Comparison of ENCODE assay signal across 8 mouse cellular contexts in the genomic region with DNA sequence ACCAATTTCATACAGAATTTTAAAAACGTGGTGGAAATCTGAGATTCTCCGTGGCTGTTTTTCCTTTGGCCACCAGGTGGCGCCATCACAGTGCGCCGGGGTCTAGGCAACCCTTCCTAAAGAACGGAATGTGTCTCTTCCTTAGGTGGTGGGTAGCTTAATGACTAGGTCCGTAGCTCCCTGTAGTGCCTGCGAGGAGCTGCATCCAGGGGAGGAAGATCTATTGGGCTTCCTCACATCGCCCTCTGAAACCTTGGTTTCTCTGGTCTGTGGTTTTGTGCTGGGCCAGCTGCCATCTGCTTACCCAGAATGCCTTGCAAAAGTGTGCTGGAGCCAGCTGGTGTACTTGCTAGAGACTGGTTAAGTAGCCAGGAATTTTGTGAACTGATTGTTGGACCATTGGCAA.
DNase-seq lines count a peak whose midpoint lies in the region; ATAC-seq and TF ChIP-seq lines count a peak whose summit lies in the region.

No protein-coding gene starts in this region.

- H3K36me3 ChIP-seq in embryonic facial prominence, embryonic 11.5 days (replicated peaks; ENCODE audit: control insufficient read depth, insufficient read depth, low read depth, low read length): no peaks in the 10 kb centered on the region
- H3K36me3 ChIP-seq in heart, adult 2 months (ENCODE audit: control insufficient read depth, insufficient read depth, low read length): no peaks in the 10 kb centered on the region
- H3K36me3 ChIP-seq in kidney, adult 2 months (ENCODE audit: control insufficient read depth, insufficient read depth, low read length): no peaks in the 10 kb centered on the region
- H3K36me3 ChIP-seq in limb, embryonic 10.5 days: no peaks in the 10 kb centered on the region
- no peaks in the 10 kb centered on the region for H3K36me3 ChIP-seq in midbrain, embryonic 15.5 days (replicated peaks)

- 0 out of 2 replicates have a peak overlapping the region, but pooled peaks have one; percentile 20 for H3K4me2 ChIP-seq in embryonic facial prominence, embryonic 11.5 days (ENCODE audit: low read depth, low read length)
- H3K4me2 ChIP-seq in midbrain, embryonic 15.5 days: peak overlapping the region; percentile 44

- no peaks in the 10 kb centered on the region for H3K79me2 ChIP-seq in heart, adult 2 months (replicated peaks; ENCODE audit: control insufficient read depth, insufficient read depth, low read length)

- no peaks in the 10 kb centered on the region for H3K9me3 ChIP-seq in embryonic facial prominence, embryonic 11.5 days (replicated peaks; ENCODE audit: control insufficient read depth, low read length)
- H3K9me3 ChIP-seq in limb, embryonic 10.5 days (replicated peaks): no peaks in the 10 kb centered on the region
- no peaks in the 10 kb centered on the region for H3K9me3 ChIP-seq in midbrain, embryonic 15.5 days

- no peak for TF ChIP-seq POLR2A in heart, adult 2 months (IDR thresholded peaks at IDR 0.05; ENCODE audit: insufficient read depth, low read depth, low read length)
- TF ChIP-seq POLR2A in kidney, adult 2 months (IDR thresholded peaks at IDR 0.05; ENCODE audit: low read depth, low read length): no peak

- intact Hi-C loops in heart, adult 2 months (cut with DNase I): no loop called here

- H3K4me1 ChIP-seq in embryonic facial prominence, embryonic 11.5 days (ENCODE audit: control insufficient read depth, insufficient read depth, low read length): 0 out of 2 replicates have a peak, but pooled peaks cover 3% of the 10 kb centered on the region
- no peaks in the 10 kb centered on the region; the same call in 1 of the 2 replicates for H3K4me1 ChIP-seq in heart, adult 2 months (ENCODE audit: control insufficient read depth, insufficient read depth, low read length)
- H3K4me1 ChIP-seq in kidney, adult 2 months (ENCODE audit: control insufficient read depth, insufficient read depth, low read length): no peaks in the 10 kb centered on the region
- peaks cover 29% of the 10 kb centered on the region for H3K4me1 ChIP-seq in limb, embryonic 10.5 days
- H3K4me1 ChIP-seq in midbrain, embryonic 15.5 days: peaks cover 9% of the 10 kb centered on the region

- 0 out of 2 replicates have a peak, but pooled peaks have one; percentile 12 for TF ChIP-seq EP300 in heart, adult 2 months (IDR thresholded peaks at IDR 0.05; ENCODE audit: insufficient read depth, low read depth, low read length)

- H3K4me3 ChIP-seq in embryonic facial prominence, embryonic 11.5 days (ENCODE audit: low read depth, low read length): no peak overlapping the region
- no peak overlapping the region for H3K4me3 ChIP-seq in heart, adult 2 months
- no peak overlapping the region for H3K4me3 ChIP-seq in kidney, adult 2 months (ENCODE audit: insufficient read depth, low read depth, low read length)
- peak overlapping the region; percentile 26; the same call in 1 of the 2 replicates for H3K4me3 ChIP-seq in limb, embryonic 10.5 days
- peak overlapping the region; percentile 20 for H3K4me3 ChIP-seq in midbrain, embryonic 15.5 days

- ATAC-seq in embryonic facial prominence, embryonic 11.5 days (replicated peaks; ENCODE audit: insufficient number of reproducible peaks, low FRiP score, low TSS enrichment, low read depth): no peak
- ATAC-seq in midbrain, embryonic 15.5 days (replicated peaks): peak; percentile 83

- H3K27ac ChIP-seq in embryonic facial prominence, embryonic 11.5 days (replicated peaks; ENCODE audit: low read depth, low read length): no peak overlapping the region
- H3K27ac ChIP-seq in heart, adult 2 months: no peak overlapping the region
- H3K27ac ChIP-seq in kidney, adult 2 months (ENCODE audit: insufficient read depth, low read depth, low read length): no peak overlapping the region
- peak overlapping the region; percentile 66 for H3K27ac ChIP-seq in limb, embryonic 10.5 days
- H3K27ac ChIP-seq in midbrain, embryonic 15.5 days: no peak overlapping the region

- H3K27me3 ChIP-seq in embryonic facial prominence, embryonic 11.5 days (ENCODE audit: control insufficient read depth, insufficient read depth, low read length): no peaks in the 10 kb centered on the region
- no peaks in the 10 kb centered on the region for H3K27me3 ChIP-seq in heart, adult 2 months (ENCODE audit: control insufficient read depth, insufficient read depth, low read length)
- no peaks in the 10 kb centered on the region for H3K27me3 ChIP-seq in kidney, adult 2 months (replicated peaks; ENCODE audit: control insufficient read depth, insufficient read depth, low read length)
- H3K27me3 ChIP-seq in limb, embryonic 10.5 days (ENCODE audit: low read depth, poor library complexity, severe bottlenecking): 0 out of 2 replicates have a peak, but pooled peaks cover 8% of the 10 kb centered on the region
- H3K27me3 ChIP-seq in midbrain, embryonic 15.5 days (replicated peaks): no peaks in the 10 kb centered on the region

- 3% methylated on average over 9 of the region's 9 CpGs for WGBS in embryonic facial prominence, embryonic 11.5 days
- 3% methylated on average over 9 of the region's 9 CpGs for WGBS in heart, adult 2 months
- WGBS in kidney, adult 2 months: 4% methylated on average over 9 of the region's 9 CpGs
- 5% methylated on average over 9 of the region's 9 CpGs for WGBS in limb, embryonic 10.5 days
- WGBS in midbrain, embryonic 15.5 days: 3% methylated on average over 9 of the region's 9 CpGs

- peak; percentile 72 for DNase-seq in 3T3-L1 (ENCODE audit: low read depth, low spot score)
- peak; percentile 73 to 75 for DNase-seq in adrenal gland, postnatal 36 days
- peak; percentile 82 for DNase-seq in embryonic facial prominence, embryonic 11.5 days (ENCODE audit: low spot score)
- peak; percentile 75 to 81 for DNase-seq in heart, adult 2 months
- DNase-seq in kidney, adult 2 months: peak; percentile 72
- peak; percentile 86 for DNase-seq in limb, embryonic 10.5 days (ENCODE audit: low spot score)
- DNase-seq in telencephalon, adult 2 months (ENCODE audit: low read depth, low spot score): peak; percentile 54

- peak; percentile 87 for TF ChIP-seq CTCF in heart, adult 2 months (IDR thresholded peaks at IDR 0.05)
- peak; percentile 76 for TF ChIP-seq CTCF in kidney, adult 2 months (conservative IDR thresholded peaks at IDR 0.05; ENCODE audit: insufficient read depth, insufficient read length, low read depth, low read length)

- H3K9ac ChIP-seq in embryonic facial prominence, embryonic 11.5 days (replicated peaks; ENCODE audit: low read length): no peak overlapping the region
- H3K9ac ChIP-seq in heart, adult 2 months (ENCODE audit: low read depth, low read length): peak overlapping the region; percentile 12; the same call in 1 of the 2 replicates
- no peak overlapping the region for H3K9ac ChIP-seq in midbrain, embryonic 15.5 days

Comparison
In these comparisons a context has a peak if more than half of its experiments do, and no peak if none do; other contexts are left out.
1. H3K4me3 ChIP-seq: peak in limb, embryonic 10.5 days (single experiment) and midbrain, embryonic 15.5 days (single experiment); none in embryonic facial prominence, embryonic 11.5 days (single experiment), heart, adult 2 months (single experiment) and kidney, adult 2 months (single experiment).
2. Peak in every context shown above with its lines, with median percentiles within 50 percentile points of each other: DNase-seq.